Mouse (Mus musculus): Measurements from ENCODE around the gene Celsr1.
"Not testable (repeated sequence)": the region's sequence is repeated elsewhere in the genome, so short reads cannot be mapped to it uniquely, and the experiment has no call there.

Gene Celsr1

DNA sequence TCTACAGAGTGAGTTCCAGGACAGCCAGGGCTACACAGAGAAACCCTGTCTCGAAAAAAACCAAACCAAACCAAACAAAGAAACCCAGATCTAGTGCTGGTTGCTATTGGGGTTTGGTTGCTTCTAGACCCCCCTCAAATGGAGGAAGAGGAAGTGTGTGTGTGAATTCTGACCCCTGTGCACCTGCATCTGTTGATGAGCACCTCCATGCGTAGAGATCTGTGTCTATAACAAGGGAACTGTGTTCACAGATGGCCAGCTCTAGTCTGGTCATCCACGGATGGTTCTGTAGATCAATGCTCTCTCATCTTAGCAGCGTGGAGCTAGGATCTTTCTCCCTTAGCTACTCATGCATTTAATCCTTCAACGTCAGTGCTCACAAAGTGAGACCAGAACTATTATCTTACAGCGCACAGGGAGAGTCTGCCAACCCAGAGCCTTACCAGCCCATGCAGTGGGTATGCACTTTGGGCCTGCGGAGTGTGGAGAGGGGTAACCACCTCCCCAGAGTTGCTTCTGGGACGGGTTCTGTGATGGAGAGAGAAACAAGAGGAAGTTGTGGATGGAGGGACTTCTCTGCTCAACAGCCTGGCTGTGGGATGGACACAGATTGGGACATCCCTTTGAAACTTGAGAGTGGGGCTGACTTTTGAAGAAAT, 30.7 kb upstream of the Celsr1 start:
- no peak for DNase-seq (ENCODE audit: low read depth)

- no peak for DNase-seq (ENCODE audit: low read depth)
These were observed 28.4 kb upstream of the Celsr1 start for GRCm38 (mm10) chr15:86061848-86062481.

DNA sequence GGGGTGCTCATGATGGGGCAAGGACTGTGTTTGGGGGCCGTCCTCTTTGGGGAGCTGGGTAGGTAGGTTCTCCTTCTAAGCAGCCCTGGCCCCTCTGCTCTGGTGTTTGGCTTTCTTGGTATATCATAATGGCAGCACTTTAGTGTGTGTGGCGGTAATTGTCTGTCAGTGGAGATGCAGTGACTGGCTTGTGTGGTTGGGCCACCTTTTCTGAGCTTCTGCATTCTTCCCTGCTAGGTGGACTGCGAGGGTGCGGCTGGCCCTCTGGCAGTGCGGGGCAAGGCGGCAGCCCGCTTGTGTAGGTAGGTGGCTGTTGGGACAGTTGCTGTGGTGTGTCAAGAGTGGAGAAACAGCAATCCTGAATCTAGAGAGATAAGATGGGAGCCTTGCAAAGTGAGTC, 27.6 kb upstream of the Celsr1 start:
- no peak for DNase-seq (ENCODE audit: low read depth)

GRCm38 (mm10) chr15:86060581-86060980, 27.0 kb upstream of the Celsr1 start:
- no peak for DNase-seq (ENCODE audit: low read depth)

GRCm38 (mm10) chr15:86059835-86060380, 26.3 kb upstream of the Celsr1 start:
- DNase-seq (ENCODE audit: low read depth): no peak

- DNase-seq (ENCODE audit: low read depth): no peak
These were observed 25.6 kb upstream of the Celsr1 start for GRCm38 (mm10) chr15:86058931-86059834.

GRCm38 (mm10) chr15:86058394-86058915, 24.9 kb upstream of the Celsr1 start:
- no peak for DNase-seq (ENCODE audit: low read depth)

DNA sequence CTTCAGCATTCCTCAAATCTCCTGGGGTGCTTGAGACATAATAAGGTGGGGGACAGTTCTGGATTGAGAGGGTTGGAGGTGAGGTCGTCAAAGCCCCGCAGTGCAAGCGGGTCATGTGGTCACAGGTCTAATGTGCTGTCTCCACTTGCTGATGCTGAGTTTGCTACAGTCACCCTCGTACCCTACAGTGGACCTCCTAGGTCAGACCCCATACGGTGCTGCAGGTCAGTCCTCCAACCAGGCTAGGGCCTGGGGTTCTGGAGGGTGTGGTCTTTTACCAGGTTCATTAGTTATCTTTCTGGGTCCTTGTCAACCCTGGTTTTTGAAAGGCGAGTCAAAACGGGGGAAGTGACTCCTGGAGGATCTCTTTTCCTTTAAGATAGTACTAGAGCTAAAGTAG, 24.3 kb upstream of the Celsr1 start:
- DNase-seq (ENCODE audit: low read depth): no peak

DNA sequence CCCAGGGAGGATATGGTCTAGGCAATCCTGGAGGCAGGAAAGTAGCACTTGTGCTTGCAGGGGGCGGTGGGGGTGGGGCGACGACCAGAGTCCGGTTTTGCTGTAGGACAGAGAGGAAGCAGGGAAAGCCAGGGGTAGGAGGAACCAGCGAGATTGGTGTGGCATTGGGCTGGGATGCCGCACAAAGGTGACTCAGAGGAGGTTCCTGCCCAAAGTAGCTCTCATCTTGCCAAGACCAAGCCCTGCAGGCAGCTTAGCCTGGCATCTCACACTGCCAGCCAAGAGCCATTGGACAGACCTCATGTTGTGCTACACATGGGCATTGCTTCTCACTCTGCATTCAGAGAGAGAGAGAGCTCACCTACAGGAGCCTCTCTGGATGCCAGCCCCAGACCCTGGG, 23.8 kb upstream of the Celsr1 start, which contains the start of gene Gramd4:
Gramd4 (plus strand) TSS at position 283 of the 400 bp plus-strand sequence.
- no peak for DNase-seq (ENCODE audit: low read depth)

- no peak for DNase-seq (ENCODE audit: low read depth)
These were observed 22.7 kb upstream of the Celsr1 start for GRCm38 (mm10) chr15:86056221-86056760.

DNA sequence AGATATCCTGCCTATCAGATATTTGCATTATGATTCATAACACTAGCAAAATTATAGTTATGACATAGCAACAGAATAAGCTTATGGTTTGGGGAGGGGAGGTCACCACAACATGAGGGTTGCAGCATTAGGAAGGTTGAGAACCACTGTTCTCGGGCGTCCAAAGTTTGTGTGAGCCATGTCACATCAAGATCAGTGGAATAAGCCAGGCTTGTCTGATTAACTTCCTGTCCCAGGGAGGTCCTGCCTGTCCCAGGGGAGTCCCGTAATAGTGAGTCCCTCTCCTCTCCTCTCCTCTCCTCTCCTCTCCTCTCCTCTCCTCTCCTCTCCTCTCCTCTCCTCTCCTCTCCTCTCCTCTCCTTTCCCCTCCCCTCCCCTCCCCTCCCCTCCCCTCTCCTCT, 21.3 kb upstream of the Celsr1 start:
- not testable (repeated sequence) for DNase-seq (ENCODE audit: low read depth)

DNA sequence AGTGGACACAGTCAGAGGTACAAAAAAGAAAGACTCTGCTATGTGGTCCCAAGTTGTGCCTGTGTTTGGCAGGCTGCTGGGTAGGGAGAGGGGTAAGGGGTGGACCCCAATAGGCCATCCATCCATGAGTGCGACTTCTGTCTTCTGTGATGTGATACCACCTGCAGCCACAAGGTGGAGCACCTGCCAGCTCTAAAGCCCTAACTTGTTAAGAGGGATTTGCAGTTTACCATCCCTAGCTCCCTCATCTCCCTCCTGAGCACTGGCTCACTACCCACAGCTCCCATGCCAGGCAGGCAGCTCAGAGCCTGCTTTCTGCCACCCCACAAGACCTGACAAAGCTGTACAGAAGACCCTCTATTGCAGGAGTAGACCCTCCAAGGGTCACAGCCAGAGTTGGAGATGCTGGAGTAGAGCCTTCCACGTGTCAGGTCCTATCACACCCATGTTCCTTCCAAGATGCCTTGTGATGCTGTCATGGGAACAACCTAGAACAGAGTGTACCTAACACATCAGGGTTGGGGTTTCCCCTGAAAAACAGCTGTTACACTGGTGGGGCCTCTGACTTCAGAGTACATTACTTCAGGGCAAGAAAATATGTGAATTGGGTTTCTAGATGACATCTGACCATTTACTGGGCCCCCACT, 20.4 kb upstream of the Celsr1 start:
- DNase-seq (ENCODE audit: low read depth): peak; percentile 82

- no peak for DNase-seq (ENCODE audit: low read depth)
These were observed 18.4 kb upstream of the Celsr1 start for GRCm38 (mm10) chr15:86051878-86052478.

GRCm38 (mm10) chr15:86051152-86051551, 17.6 kb upstream of the Celsr1 start:
- peak; percentile 87 for DNase-seq (ENCODE audit: low read depth)

DNA sequence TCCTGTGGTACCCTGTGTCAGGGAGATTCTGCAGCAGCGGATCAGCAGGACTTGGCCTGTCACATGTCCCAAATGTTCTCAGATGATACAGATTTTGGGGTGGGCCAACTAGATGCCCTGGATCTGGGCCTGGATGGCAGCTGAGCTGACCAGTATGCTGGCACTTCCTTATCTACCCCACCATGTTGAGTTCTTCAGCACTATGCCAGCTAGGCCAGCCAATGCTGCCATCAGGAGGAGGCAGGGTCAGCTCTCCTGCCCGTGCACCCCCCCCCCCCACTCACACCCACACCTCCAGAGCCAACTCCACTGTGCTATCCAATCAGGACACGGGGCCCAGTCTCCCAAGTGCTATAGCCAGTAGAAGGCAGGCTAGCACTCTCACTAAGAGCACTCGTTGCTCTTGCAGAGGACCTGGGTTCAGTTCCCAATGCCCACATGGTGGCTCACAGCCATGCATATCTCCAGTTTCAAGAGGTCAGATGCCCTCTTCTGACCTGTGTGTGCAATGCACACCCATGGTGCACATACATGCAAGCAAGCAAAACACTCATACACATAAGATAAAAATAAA, 16.7 kb upstream of the Celsr1 start:
- DNase-seq (ENCODE audit: low read depth): no peak

GRCm38 (mm10) chr15:86049510-86049909, 15.9 kb upstream of the Celsr1 start:
- no peak for DNase-seq (ENCODE audit: low read depth)

- no peak for DNase-seq (ENCODE audit: low read depth)
These were observed 8.8 kb upstream of the Celsr1 start for GRCm38 (mm10) chr15:86042364-86042763.

DNA sequence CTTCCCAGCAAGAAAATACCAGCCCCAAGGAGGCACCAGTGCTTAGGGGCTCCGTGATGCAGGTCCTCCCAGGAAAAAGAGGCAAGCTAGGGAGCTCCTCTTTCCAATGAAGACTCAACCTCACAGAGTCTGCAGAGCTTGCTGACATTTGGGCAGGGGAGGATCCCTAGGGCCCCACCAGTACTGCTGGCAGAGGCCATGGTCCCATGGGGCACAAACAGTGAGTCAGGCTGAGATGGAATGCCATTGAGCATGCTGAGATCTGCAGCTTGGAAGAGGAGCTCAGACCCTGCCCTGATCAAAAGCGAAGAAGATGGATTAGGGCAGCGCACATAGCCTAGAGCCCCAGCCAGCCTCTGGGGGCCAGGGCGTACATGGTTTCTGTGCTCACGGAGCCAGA, 7.8 kb upstream of the Celsr1 start:
- DNase-seq (ENCODE audit: low read depth): no peak

DNA sequence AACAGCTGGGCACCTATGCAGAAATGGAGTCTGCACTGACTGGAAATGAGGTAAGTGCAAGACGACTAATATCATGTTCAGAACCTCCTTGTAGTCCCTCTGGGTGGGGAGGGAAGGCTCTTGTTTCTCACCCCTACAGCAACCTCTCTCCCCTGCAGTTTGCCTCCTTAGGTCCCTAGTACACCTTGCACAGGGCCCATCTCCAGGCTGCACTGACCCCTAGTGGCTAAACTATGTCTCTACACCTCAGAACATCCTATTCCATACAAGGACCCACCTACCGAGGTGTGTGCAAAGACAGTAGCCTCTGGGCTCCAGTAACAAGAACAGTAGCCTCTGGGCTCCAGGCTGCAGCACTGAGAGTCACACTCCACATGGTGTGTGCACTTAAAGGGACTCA, 5.2 kb upstream of the Celsr1 start:
- no peak for DNase-seq (ENCODE audit: low read depth)

DNA sequence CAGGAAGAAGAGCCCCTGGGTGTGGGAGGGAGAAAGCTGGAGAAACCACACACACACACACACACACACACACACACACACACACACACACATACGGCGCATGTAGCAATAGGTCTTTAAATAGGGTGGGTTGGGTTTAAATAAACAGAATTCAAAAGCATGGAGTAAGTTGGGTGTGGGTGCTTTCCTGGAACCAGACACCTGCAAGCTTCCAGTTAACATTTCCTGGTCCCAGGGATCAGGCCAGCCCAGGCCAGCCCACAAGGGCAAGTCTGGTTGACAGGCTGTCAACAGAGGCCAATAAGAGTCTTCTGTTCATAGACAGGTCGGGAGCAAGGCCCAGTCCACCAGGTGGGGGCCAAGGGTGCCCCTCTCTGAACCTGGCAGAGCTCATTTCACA, 2.3 kb upstream of the Celsr1 start:
- no peak for DNase-seq (ENCODE audit: low read depth)
